Mouse (Mus musculus) right cerebral cortex, postnatal 10 days (tissue): ENCODE results near the gene Gm815.

Experiments used
- DNase-seq, 2 experiments: peaks; one replicate each; pipeline ENCODE4 v3.0.0; 2021; ENCODE audit warnings: low spot score in 2 of 2

Gene Gm815

GRCm38 (mm10) chr19:26885616-26886015, at the start of gene Gm815:
Gene Gm815 (plus strand): TSS chr19:26885881.
- no peak for DNase-seq

- no peak for DNase-seq
These were observed 48.1 kb upstream of the Gm815 start for GRCm38 (mm10) chr19:26837626-26838025.

- DNase-seq = peak in 1 of 2 experiments; percentile 21
These were observed 41.8 kb upstream of the Gm815 start for GRCm38 (mm10) chr19:26843896-26844295.

- DNase-seq = peak; percentile 36 to 40
These were observed 40.9 kb upstream of the Gm815 start for GRCm38 (mm10) chr19:26844813-26845212.

GRCm38 (mm10) chr19:26845276-26846016, 40.2 kb upstream of the Gm815 start:
- peak; percentile 90 to 92 for DNase-seq

- peak in 1 of 2 experiments; percentile 21 for DNase-seq
These were observed 39.7 kb upstream of the Gm815 start for GRCm38 (mm10) chr19:26846017-26846285.

GRCm38 (mm10) chr19:26851017-26851782, 34.5 kb upstream of the Gm815 start:
- DNase-seq = peak in 1 of 2 experiments; percentile 54

- DNase-seq = no peak
These were observed 33.3 kb upstream of the Gm815 start for GRCm38 (mm10) chr19:26852325-26852900.

GRCm38 (mm10) chr19:26853701-26854282, 31.9 kb upstream of the Gm815 start:
- DNase-seq = no peak

- no peak for DNase-seq
These were observed 31.0 kb upstream of the Gm815 start for GRCm38 (mm10) chr19:26854661-26855060.

- no peak for DNase-seq
These were observed 30.5 kb upstream of the Gm815 start for GRCm38 (mm10) chr19:26855152-26855551.

GRCm38 (mm10) chr19:26858427-26859194, 27.1 kb upstream of the Gm815 start:
- no peak for DNase-seq

GRCm38 (mm10) chr19:26859195-26859570, 26.5 kb upstream of the Gm815 start:
- no peak for DNase-seq

GRCm38 (mm10) chr19:26863662-26864061, 22.0 kb upstream of the Gm815 start:
- peak; percentile 51 to 58 for DNase-seq

- no peak for DNase-seq
These were observed 20.5 kb upstream of the Gm815 start for GRCm38 (mm10) chr19:26864975-26865690.

- DNase-seq = no peak
These were observed 19.9 kb upstream of the Gm815 start for GRCm38 (mm10) chr19:26865736-26866135.

GRCm38 (mm10) chr19:26869591-26869990, 16.1 kb upstream of the Gm815 start:
- DNase-seq = no peak

- DNase-seq = no peak
These were observed 15.4 kb upstream of the Gm815 start for GRCm38 (mm10) chr19:26870280-26870679.

- no peak for DNase-seq
These were observed 14.6 kb upstream of the Gm815 start for GRCm38 (mm10) chr19:26871096-26871495.

- DNase-seq = peak in 1 of 2 experiments; percentile 35
These were observed 12.8 kb upstream of the Gm815 start for GRCm38 (mm10) chr19:26872886-26873285.

- no peak for DNase-seq
These were observed 10.1 kb upstream of the Gm815 start for GRCm38 (mm10) chr19:26875601-26876000.
